Mouse (Mus musculus) heart, embryonic 16.5 days (tissue): ENCODE measurements around the gene Bgn. TPM values are rescaled to one million over a fixed set of nuclear protein-coding genes. Genes with fewer than 3 reads are reported as not detected.

Experiments used
- ATAC-seq: fragments of 200-750 bp; cut with Nextera tagmentation; replicated peaks from 2 replicates; pipeline ENCODE4 v1.8.0; 2017; ENCODE audit warnings: moderate number of reproducible peaks; ENCODE audit not compliant: insufficient read depth, low FRiP score; ENCODE audit errors: extremely low read depth
- H3K27ac ChIP-seq: fragments of 300-500 bp; sonication (generic); 2 replicates; pipeline ENCODE4 v1.5.1; 2014; ENCODE audit warnings: mild to moderate bottlenecking, low read length, control low read depth, moderate library complexity
- H3K27me3 ChIP-seq: fragments of 300-500 bp; sonication (generic); 2 replicates; pipeline ENCODE4 v1.6.1; 2014; ENCODE audit warnings: low read length, mixed read lengths; ENCODE audit not compliant: control insufficient read depth, insufficient read depth
- H3K36me3 ChIP-seq: fragments of 300-500 bp; sonication (generic); 2 replicates; pipeline ENCODE4 v1.6.1; 2014; ENCODE audit not compliant: control insufficient read depth, insufficient read depth
- H3K4me1 ChIP-seq: fragments of 300-500 bp; sonication (generic); 2 replicates; pipeline ENCODE4 v1.6.1; 2014; ENCODE audit warnings: low read length, mixed read lengths; ENCODE audit not compliant: control insufficient read depth, insufficient read depth
- H3K4me2 ChIP-seq: fragments of 300-500 bp; sonication (generic); 2 replicates; pipeline ENCODE4 v1.6.1; 2014; ENCODE audit warnings: low read depth, mild to moderate bottlenecking, control low read depth, low read length
- H3K4me3 ChIP-seq: fragments of 300-500 bp; sonication (generic); 2 replicates; pipeline ENCODE4 v1.5.1; 2014; ENCODE audit warnings: mild to moderate bottlenecking, control low read depth, low read length
- H3K9ac ChIP-seq: fragments of 300-500 bp; sonication (generic); 2 replicates; pipeline ENCODE4 v1.6.1; 2014; ENCODE audit warnings: low read length, control low read depth
- H3K9me3 ChIP-seq: fragments of 300-500 bp; sonication (generic); replicated peaks from 2 replicates; pipeline ENCODE4 v1.6.1; 2016; ENCODE audit warnings: low read length; ENCODE audit not compliant: control insufficient read depth
- WGBS: fragments of 180-500 bp; shearing (Covaris S2); extraction: QIAGEN DNeasy Blood & Tissue Kit; methylation state at CpG from one replicate; pipeline ENCODE4 v1.1.7; 2014; 5-methylcytosine and 5-hydroxymethylcytosine counted together
- polyA plus RNA-seq: library from polyadenylated mRNA; unstranded; fragments of >200 nt; fragmentation: Nextera tagmentation; extraction: Ambion mirVana; gene quantifications from 2 replicates; pipeline ENCODE4 v1.2.1, GENCODE M21; 2015

The Bgn gene
- polyA plus RNA-seq, 1 experiment from 2014 or later, result 98.9 TPM

DNA sequence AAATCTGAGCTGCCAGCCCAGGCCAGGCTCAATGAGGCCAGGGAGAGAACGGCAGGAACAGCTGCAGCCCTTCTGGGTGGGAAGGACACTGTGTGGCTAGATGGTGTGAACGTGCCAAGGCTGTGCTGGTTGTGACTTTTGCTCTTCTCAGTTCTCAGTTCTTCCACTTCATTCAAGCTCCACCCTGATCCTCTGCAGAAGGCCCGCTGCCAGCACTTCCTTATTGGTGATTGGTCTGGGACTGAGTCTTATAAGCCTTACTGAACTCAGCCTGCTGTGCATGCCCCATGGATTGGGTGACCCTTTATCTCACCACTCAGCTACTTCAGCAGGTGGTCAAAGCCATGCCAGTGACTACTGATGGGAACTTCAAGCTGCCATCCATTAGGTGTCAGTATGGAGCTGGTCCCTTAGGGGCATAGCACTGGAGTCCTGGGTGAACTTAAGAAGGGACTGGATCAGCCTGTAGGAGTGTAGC is 43.0 kb downstream of the Bgn start:
- WGBS, result 37% methylated on average over 2 of the region's 3 CpGs
- Histone ChIP-seq H3K36me3 (no peaks in the 10 kb centered on the region), H3K4me1 (no peaks in the 10 kb centered on the region), H3K4me2 (no peak overlapping the region), H3K27me3 (0 out of 2 replicates have a peak, but pooled peaks cover 1% of the 10 kb centered on the region), H3K27ac (no peak overlapping the region), H3K9ac (no peak overlapping the region), H3K4me3 (no peak overlapping the region), H3K9me3 (no peaks in the 10 kb centered on the region)
- ATAC-seq, result no peak

DNA sequence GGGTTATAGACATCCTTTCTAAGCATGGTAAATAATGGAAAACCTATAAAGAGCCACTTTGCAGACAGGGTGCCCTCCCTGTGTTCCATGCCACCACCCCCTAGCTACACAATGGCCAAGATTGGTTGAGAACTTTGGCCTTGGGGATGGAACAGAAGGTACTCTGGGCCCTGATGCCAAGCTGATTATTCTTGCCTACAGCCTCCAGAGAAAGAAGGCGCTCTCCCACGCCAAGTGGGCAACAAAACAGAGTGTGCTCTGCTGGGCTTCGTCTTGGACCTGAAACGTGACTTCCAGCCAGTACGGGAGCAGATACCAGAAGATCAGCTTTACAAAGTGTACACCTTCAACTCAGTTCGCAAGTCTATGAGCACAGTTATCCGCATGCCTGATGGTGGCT is 54.5 kb downstream of the Bgn start:
- Histone ChIP-seq H3K4me2 (no peak overlapping the region), H3K36me3 (no peaks in the 10 kb centered on the region), H3K9me3 (no peaks in the 10 kb centered on the region), H3K4me3 (no peak overlapping the region), H3K27ac (no peak overlapping the region), H3K9ac (no peak overlapping the region), H3K27me3 (0 out of 2 replicates have a peak, but pooled peaks cover 2% of the 10 kb centered on the region), H3K4me1 (no peaks in the 10 kb centered on the region)
- 83% methylated on average over 7 of the region's 7 CpGs for WGBS
- ATAC-seq, result no peak

DNA sequence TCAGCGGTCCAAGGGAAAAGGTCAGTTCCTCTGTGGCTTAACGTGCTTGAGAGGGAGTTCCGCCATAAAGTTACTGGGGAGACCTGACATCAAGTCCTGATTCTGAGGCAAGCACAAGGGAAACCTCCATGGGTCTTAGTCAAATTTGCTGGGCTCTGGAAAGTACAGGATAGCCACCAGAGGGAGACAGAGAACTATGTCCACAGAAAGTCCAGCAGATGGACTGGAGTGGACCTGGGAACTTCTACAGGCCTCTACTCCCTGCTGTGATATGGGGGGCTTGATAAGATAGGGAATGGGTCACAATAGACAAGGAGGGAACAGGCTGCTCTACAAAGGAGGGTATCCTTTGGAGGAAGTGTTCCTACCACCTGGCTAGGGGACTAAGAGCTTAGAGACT is 59.9 kb downstream of the Bgn start:
- Histone ChIP-seq H3K4me2 (no peak overlapping the region), H3K4me3 (no peak overlapping the region), H3K27ac (no peak overlapping the region), H3K36me3 (no peaks in the 10 kb centered on the region), H3K27me3 (0 out of 2 replicates have a peak, but pooled peaks cover 2% of the 10 kb centered on the region), H3K4me1 (no peaks in the 10 kb centered on the region), H3K9me3 (no peaks in the 10 kb centered on the region), H3K9ac (no peak overlapping the region)
- WGBS, result 36% methylated on average over 3 of the region's 3 CpGs
- no peak for ATAC-seq

Other genes starting within 250 kb of the Bgn start
- gene Xlr4c, start 240.5 kb upstream of the Bgn start, polyA plus RNA-seq, result 0.39 and 1.8 TPM in 2 replicates
- gene Xlr3c, start 218.2 kb upstream of the Bgn start, polyA plus RNA-seq, result not detected in 2 replicates
- not detected in 2 replicates for gene Xlr5a, start 190.6 kb upstream of the Bgn start, polyA plus RNA-seq
- gene Xlr5c, start 190.6 kb upstream of the Bgn start, polyA plus RNA-seq, result not detected in 2 replicates
- not detected in 2 replicates for gene Gm45015, start 146.8 kb upstream of the Bgn start, polyA plus RNA-seq
- gene Zfp275, start 141.0 kb upstream of the Bgn start, polyA plus RNA-seq, result 8.4 and 10.0 TPM in 2 replicates
- gene Gm18336, start 84.9 kb upstream of the Bgn start, polyA plus RNA-seq, result not detected in 2 replicates
- gene Zfp92, start 72.5 kb upstream of the Bgn start, polyA plus RNA-seq, result not detected in 2 replicates
- gene Trex2, start 48.3 kb upstream of the Bgn start, polyA plus RNA-seq, result not detected in 2 replicates
- 40.2 and 42.3 TPM in 2 replicates for gene Haus7, start 24.6 kb upstream of the Bgn start, polyA plus RNA-seq
- 0.14 and 0.22 TPM in 2 replicates for gene Atp2b3, start 19.5 kb downstream of the Bgn start, polyA plus RNA-seq
- 1.1 and 1.7 TPM in 2 replicates for gene Dusp9, start 155.8 kb downstream of the Bgn start, polyA plus RNA-seq
- gene Pnck, start 176.5 kb downstream of the Bgn start, polyA plus RNA-seq, result 9.1 and 11.1 TPM in 2 replicates
- 9.2 and 9.9 TPM in 2 replicates for gene Slc6a8, start 189.5 kb downstream of the Bgn start, polyA plus RNA-seq
- gene Bcap31, start 232.6 kb downstream of the Bgn start, polyA plus RNA-seq, result 187 and 188 TPM in 2 replicates
- gene Abcd1, start 233.0 kb downstream of the Bgn start, polyA plus RNA-seq, result 18.0 and 19.4 TPM in 2 replicates